Comparison of ENCODE assay signal across 8 mouse cellular contexts in the genomic region with DNA sequence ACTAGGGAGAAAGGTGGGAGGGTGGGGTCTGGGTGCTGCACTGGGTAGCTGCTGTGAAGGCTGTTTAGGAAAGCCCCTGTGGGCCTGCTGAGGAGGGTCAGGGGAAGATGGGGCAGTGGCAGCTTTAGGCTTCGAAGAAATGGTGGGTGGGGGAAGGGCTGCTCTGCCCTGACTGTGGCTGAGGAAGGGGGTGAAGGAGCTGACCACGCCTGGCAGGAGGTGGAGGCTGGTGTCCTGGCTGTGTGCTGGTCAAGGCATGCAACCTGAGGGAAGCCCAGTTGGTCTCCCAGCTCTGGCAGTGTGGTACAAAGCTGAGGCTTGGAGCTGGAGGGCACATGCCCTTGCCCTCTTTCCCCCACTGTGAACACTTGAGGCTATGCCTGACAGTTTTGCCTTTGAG. TPM values are rescaled to one million over a fixed set of nuclear protein-coding genes. Genes with fewer than 3 reads are reported as not detected.
DNase-seq lines count a peak whose midpoint lies in the region; ATAC-seq lines count a peak whose summit lies in the region.

No protein-coding gene starts in this region.

- H3K27me3 ChIP-seq in heart, embryonic 13.5 days (replicated peaks) = no peaks in the 10 kb centered on the region
- H3K27me3 ChIP-seq in forebrain, embryonic 10.5 days (ENCODE audit: poor library complexity, severe bottlenecking) = no peaks in the 10 kb centered on the region
- no peaks in the 10 kb centered on the region for H3K27me3 ChIP-seq in midbrain, embryonic 16.5 days (ENCODE audit: control insufficient read depth, insufficient read depth, low read depth, low read length)

- H3K36me3 ChIP-seq in heart, embryonic 13.5 days = peaks cover 41% of the 10 kb centered on the region
- H3K36me3 ChIP-seq in forebrain, embryonic 10.5 days (replicated peaks) = peaks cover 64% of the 10 kb centered on the region
- H3K36me3 ChIP-seq in midbrain, embryonic 16.5 days (ENCODE audit: control insufficient read depth, insufficient read depth, low read length) = no peaks in the 10 kb centered on the region

- H3K9me3 ChIP-seq in heart, embryonic 13.5 days = no peaks in the 10 kb centered on the region
- no peaks in the 10 kb centered on the region for H3K9me3 ChIP-seq in forebrain, embryonic 10.5 days
- H3K9me3 ChIP-seq in midbrain, embryonic 16.5 days (replicated peaks; ENCODE audit: control insufficient read depth, low read length, poor library complexity, severe bottlenecking) = no peaks in the 10 kb centered on the region

- H3K27ac ChIP-seq in heart, embryonic 13.5 days (replicated peaks) = peak overlapping the region; percentile 97
- H3K27ac ChIP-seq in forebrain, embryonic 10.5 days = peak overlapping the region; percentile 98
- H3K27ac ChIP-seq in midbrain, embryonic 16.5 days (ENCODE audit: low read length) = no peak overlapping the region

- 25% methylated on average over 2 of the region's 2 CpGs for WGBS in heart, embryonic 13.5 days
- 14% methylated on average over 2 of the region's 2 CpGs for WGBS in forebrain, embryonic 10.5 days
- WGBS in midbrain, embryonic 16.5 days = 26% methylated on average over 2 of the region's 2 CpGs

- H3K4me2 ChIP-seq in heart, embryonic 13.5 days = peak overlapping the region; percentile 94
- peak overlapping the region; percentile 82 for H3K4me2 ChIP-seq in midbrain, embryonic 16.5 days (ENCODE audit: low read length)

- no peak for DNase-seq in heart, postnatal 14 days
- DNase-seq in forebrain, embryonic 10.5 days (ENCODE audit: extremely low spot score, low spot score) = no peak
- DNase-seq in kidney, adult 18-20 months = peak; percentile 59
- no peak for DNase-seq in urinary bladder, postnatal 10 days (ENCODE audit: low spot score)
- no peak for DNase-seq in right cerebral cortex, adult 2 months (ENCODE audit: low spot score in 2 of 2)

- intact Hi-C loops in heart, postnatal 14 days (cut with DNase I) = no loop called here

- peaks cover 80% of the 10 kb centered on the region for H3K4me1 ChIP-seq in heart, embryonic 13.5 days
- H3K4me1 ChIP-seq in forebrain, embryonic 10.5 days = peaks cover 63% of the 10 kb centered on the region
- H3K4me1 ChIP-seq in midbrain, embryonic 16.5 days (ENCODE audit: control insufficient read depth, insufficient read depth, low read length) = peaks cover 39% of the 10 kb centered on the region

- H3K9ac ChIP-seq in heart, embryonic 13.5 days = peak overlapping the region; percentile 100
- peak overlapping the region; percentile 47 for H3K9ac ChIP-seq in midbrain, embryonic 16.5 days (ENCODE audit: low read depth, low read length)

- H3K4me3 ChIP-seq in heart, embryonic 13.5 days = peak overlapping the region; percentile 98
- peak overlapping the region; percentile 99 for H3K4me3 ChIP-seq in forebrain, embryonic 10.5 days
- H3K4me3 ChIP-seq in midbrain, embryonic 16.5 days (ENCODE audit: low read depth, low read length) = no peak overlapping the region; the same call in 1 of the 2 replicates

- no peak for ATAC-seq in heart, embryonic 13.5 days (ENCODE audit: extremely low read depth, insufficient number of reproducible peaks, low FRiP score, low TSS enrichment)
- no peak for ATAC-seq in midbrain, embryonic 16.5 days
- no peak for ATAC-seq in erythroblast, adult 5-6 weeks (replicated peaks; ENCODE audit: low FRiP score, poor library complexity, severe bottlenecking)

RNA-seq across cellular contexts. Expression of gene Bri3, which starts 14.4 kb away (rescaled TPM):
- 126 and 137 TPM in 2 replicates for polyA plus RNA-seq in heart, embryonic 13.5 days (2015; fragmentation: Nextera tagmentation; extraction: Ambion mirVana)
- 100 to 1,000 TPM; 125 to 128 TPM for total RNA-seq in heart, postnatal 14 days (2021)
- polyA plus RNA-seq in forebrain, embryonic 10.5 days (2016; fragmentation: Nextera tagmentation; extraction: Ambion mirVana) = 113 and 119 TPM in 2 replicates
- polyA plus RNA-seq in midbrain, embryonic 16.5 days (2015; fragmentation: Nextera tagmentation; extraction: Ambion mirVana) = 97.3 and 98.5 TPM in 2 replicates
- 1.9 and 9.0 TPM in 2 replicates for total RNA-seq in erythroblast, adult 5-6 weeks (2015; ENCODE audit: low replicate concordance)
- total RNA-seq in erythroblast, adult 5-6 weeks (2017; ENCODE audit: low replicate concordance) = 7.6 and 19.7 TPM in 2 replicates

RNA-seq across cellular contexts. Expression of gene Tecpr1, which starts 35.3 kb away (rescaled TPM):
- 14.7 and 15.3 TPM in 2 replicates for polyA plus RNA-seq in heart, embryonic 13.5 days (2015; fragmentation: Nextera tagmentation; extraction: Ambion mirVana)
- 10 to 100 TPM; 29.5 to 34.7 TPM for total RNA-seq in heart, postnatal 14 days (2021)
- 18.1 and 19.9 TPM in 2 replicates for polyA plus RNA-seq in forebrain, embryonic 10.5 days (2016; fragmentation: Nextera tagmentation; extraction: Ambion mirVana)
- 46.1 and 48.2 TPM in 2 replicates for polyA plus RNA-seq in midbrain, embryonic 16.5 days (2015; fragmentation: Nextera tagmentation; extraction: Ambion mirVana)
- 0.38 and 2.1 TPM in 2 replicates for total RNA-seq in erythroblast, adult 5-6 weeks (2015; ENCODE audit: low replicate concordance)
- 0.56 and 0.94 TPM in 2 replicates for total RNA-seq in erythroblast, adult 5-6 weeks (2017; ENCODE audit: low replicate concordance)
